Mouse (Mus musculus) heart, embryonic 15.5 days (tissue): ENCODE results near the gene Atg4b. TPM values are rescaled to one million over a fixed set of nuclear protein-coding genes. Genes with fewer than 3 reads are reported as not detected.
A peak's percentile ranks its signal among the peaks of the same experiment; 100 is the strongest.

ENCODE experiments used
- ATAC-seq: fragments of 200-750 bp; cut with Nextera tagmentation; replicated peaks from 2 replicates; pipeline ENCODE4 v1.8.0; 2017; ENCODE audit warnings: low read depth, moderate TSS enrichment; ENCODE audit not compliant: insufficient number of reproducible peaks, insufficient read depth, low FRiP score
- H3K27ac ChIP-seq: fragments of 300-500 bp; sonication (generic); 2 replicates; pipeline ENCODE4 v1.5.1; 2015; ENCODE audit warnings: mild to moderate bottlenecking, inconsistent platforms
- H3K27me3 ChIP-seq: fragments of 300-500 bp; sonication (generic); 2 replicates; pipeline ENCODE4 v1.6.1; 2015; ENCODE audit warnings: inconsistent platforms
- H3K36me3 ChIP-seq: fragments of 300-500 bp; sonication (generic); 2 replicates; pipeline ENCODE4 v1.6.1; 2015; ENCODE audit warnings: mild to moderate bottlenecking, inconsistent platforms
- H3K4me1 ChIP-seq: fragments of 300-500 bp; sonication (generic); replicated peaks from 2 replicates; pipeline ENCODE4 v1.6.1; 2015; ENCODE audit warnings: inconsistent platforms
- H3K4me2 ChIP-seq: fragments of 300-500 bp; sonication (generic); 2 replicates; pipeline ENCODE4 v1.6.1; 2015; ENCODE audit warnings: inconsistent platforms, mild to moderate bottlenecking, moderate library complexity
- H3K4me3 ChIP-seq: fragments of 300-500 bp; sonication (generic); 2 replicates; pipeline ENCODE4 v1.5.1; 2015; ENCODE audit warnings: mild to moderate bottlenecking, inconsistent platforms
- H3K9ac ChIP-seq: fragments of 300-500 bp; sonication (generic); 2 replicates; pipeline ENCODE4 v1.6.1; 2015; ENCODE audit warnings: mild to moderate bottlenecking, inconsistent platforms
- H3K9me3 ChIP-seq: fragments of 300-500 bp; sonication (generic); replicated peaks from 2 replicates; pipeline ENCODE4 v1.6.1; 2016; ENCODE audit warnings: inconsistent platforms
- WGBS: fragments of 180-500 bp; shearing (Covaris S2); methylation state at CpG from one replicate; pipeline ENCODE4 v1.1.7; 2015; ENCODE audit warnings: mixed read lengths; 5-methylcytosine and 5-hydroxymethylcytosine counted together
- polyA plus RNA-seq: library from polyadenylated mRNA; unstranded; fragments of >200 nt; fragmentation: Nextera tagmentation; extraction: Ambion mirVana; gene quantifications from 2 replicates; pipeline ENCODE4 v1.2.1, GENCODE M21; 2015

Atg4b gene
- polyA plus RNA-seq, 1 experiment from 2014 or later = 56.1 TPM

DNA sequence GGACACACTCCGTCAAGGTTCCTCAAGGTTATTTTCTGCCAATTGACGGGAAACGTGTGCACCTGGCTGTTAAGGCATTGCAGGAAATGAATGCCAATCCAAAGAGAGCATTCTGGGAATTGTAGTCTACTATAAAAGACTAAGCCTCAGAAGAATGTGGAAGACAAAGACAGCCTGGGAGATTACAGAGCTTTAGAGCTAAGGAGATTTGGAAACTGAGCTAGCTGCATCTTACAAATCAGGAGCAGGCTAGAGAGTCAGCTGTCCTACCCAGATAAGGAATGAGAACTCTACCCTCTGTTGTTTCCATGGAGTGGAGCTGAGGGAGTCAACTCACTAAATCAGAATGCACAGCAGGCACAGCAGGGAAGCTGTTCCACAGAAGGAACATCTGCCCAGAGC is 19.4 kb upstream of the Atg4b start:
- Histone ChIP-seq H3K27ac (0 out of 2 replicates have a peak overlapping the region, but pooled peaks have one; percentile 24), H3K4me1 (peaks cover 10% of the 10 kb centered on the region), H3K4me2 (peak overlapping the region; percentile 38), H3K27me3 (no peaks in the 10 kb centered on the region), H3K36me3 (no peaks in the 10 kb centered on the region), H3K9me3 (no peaks in the 10 kb centered on the region), H3K4me3 (no peak overlapping the region), H3K9ac (no peak overlapping the region)
- no peak; the same call in 1 of the 2 replicates for ATAC-seq
- 23% methylated on average over 3 of the region's 3 CpGs for WGBS

DNA sequence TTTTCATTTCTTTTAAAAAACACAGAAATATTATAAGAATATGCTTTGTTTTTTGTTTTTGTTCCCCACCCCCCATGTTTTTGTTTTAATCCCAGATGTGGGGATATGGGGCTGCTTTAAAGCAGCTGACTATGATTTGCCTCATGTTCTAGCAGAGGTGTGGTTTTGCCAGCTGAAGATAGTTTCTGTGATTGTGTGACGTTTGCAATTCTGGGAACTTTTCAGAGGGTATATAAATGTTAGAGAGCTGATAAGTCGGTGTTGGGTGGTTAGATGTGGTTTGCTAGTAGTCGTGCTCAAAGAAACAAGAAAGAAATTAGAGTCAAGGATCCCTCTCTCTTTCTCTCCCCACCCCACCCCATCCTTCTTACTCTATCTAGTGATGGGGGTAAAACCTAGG is 15.4 kb upstream of the Atg4b start:
- Histone ChIP-seq H3K9me3 (no peaks in the 10 kb centered on the region), H3K4me2 (no peak overlapping the region), H3K4me1 (peaks cover 9% of the 10 kb centered on the region), H3K36me3 (no peaks in the 10 kb centered on the region), H3K27ac (no peak overlapping the region), H3K9ac (no peak overlapping the region), H3K27me3 (no peaks in the 10 kb centered on the region), H3K4me3 (no peak overlapping the region)
- no peak for ATAC-seq
- WGBS = 82% methylated on average over 3 of the region's 3 CpGs

DNA sequence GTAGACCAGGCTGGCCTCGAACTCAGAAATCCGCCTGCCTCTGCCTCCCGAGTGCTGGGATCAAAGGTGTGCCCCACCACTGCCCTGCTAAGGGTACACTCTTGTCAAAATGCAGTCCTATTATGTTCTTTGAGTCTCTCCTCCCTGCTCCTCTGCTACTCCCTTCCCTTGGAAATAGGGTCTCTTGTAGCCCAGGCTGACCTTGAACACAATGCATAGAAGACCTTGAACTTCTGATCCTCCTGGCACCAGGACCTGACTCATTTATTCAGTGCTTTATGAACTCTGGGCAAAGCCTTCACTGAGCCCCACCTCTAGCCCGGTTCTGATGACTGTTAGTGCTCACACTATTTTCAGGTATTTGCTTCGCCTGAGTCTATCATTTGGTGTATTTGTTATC is 13.6 kb upstream of the Atg4b start:
- H3K4me2 ChIP-seq = no peak overlapping the region
- peaks cover 15% of the 10 kb centered on the region for H3K4me1 ChIP-seq
- WGBS = 94% methylated on average over 5 of the region's 5 CpGs

DNA sequence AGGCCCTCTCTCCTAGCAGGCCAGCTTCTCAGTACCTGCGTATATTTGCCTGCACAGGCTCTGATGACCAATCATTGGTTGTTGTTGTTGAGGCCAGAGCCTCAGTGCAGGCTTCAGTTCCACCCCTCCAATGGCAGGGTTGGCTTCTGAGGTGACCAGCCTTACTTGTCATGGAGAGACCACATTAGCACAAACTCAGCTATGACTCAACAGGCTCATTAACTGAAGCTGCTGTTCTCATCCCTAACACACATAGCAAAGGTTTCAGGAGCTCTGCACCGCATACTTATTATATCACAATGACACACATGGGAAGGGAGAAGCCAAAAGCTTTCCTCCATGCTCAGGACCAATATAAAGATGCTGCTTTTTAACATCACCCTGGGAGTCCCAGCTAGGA is 10.6 kb upstream of the Atg4b start:
- ATAC-seq = no peak
- H3K27ac ChIP-seq = no peak overlapping the region
- whole genome bisulfite sequencing = 86% methylated on average over 2 of the region's 2 CpGs
- H3K4me1 ChIP-seq = peaks cover 15% of the 10 kb centered on the region
- H3K27me3 ChIP-seq = no peaks in the 10 kb centered on the region
- H3K36me3 ChIP-seq = no peaks in the 10 kb centered on the region
- no peak overlapping the region for H3K4me3 ChIP-seq
- no peak overlapping the region for H3K4me2 ChIP-seq
- H3K9ac ChIP-seq = no peak overlapping the region
- no peaks in the 10 kb centered on the region for H3K9me3 ChIP-seq

More for the DNA sequence above, 13.6 kb upstream of the Atg4b start:
- Histone ChIP-seq H3K9ac (no peak overlapping the region), H3K27me3 (no peaks in the 10 kb centered on the region), H3K27ac (no peak overlapping the region), H3K9me3 (no peaks in the 10 kb centered on the region), H3K36me3 (no peaks in the 10 kb centered on the region), H3K4me3 (no peak overlapping the region)
- 0 out of 2 replicates have a peak, but pooled peaks have one; percentile 14 for ATAC-seq

DNA sequence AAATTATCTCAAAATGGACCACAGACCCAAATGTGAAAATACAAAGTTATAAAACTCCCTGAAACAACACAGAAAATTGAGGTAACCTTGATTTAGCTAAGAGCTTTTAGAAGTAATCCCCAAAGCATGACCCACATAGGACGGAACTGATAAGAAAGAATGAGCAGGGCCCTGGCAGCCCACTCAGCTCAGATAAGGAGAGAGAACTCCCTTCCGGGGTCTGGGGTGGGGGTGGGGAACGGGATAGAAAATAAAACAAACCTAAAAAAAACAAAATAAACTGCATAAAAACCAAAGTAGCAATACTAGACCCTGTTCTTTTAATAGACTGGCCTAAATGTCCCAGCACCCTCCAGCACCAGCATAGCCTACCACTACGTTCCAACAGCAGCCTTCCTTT is 9.3 kb upstream of the Atg4b start:
- peak overlapping the region; percentile 52 for H3K27ac ChIP-seq
- H3K27me3 ChIP-seq = no peaks in the 10 kb centered on the region
- no peaks in the 10 kb centered on the region for H3K36me3 ChIP-seq
- H3K4me2 ChIP-seq = peak overlapping the region; percentile 33; the same call in 1 of the 2 replicates
- WGBS = 18% methylated on average over 4 of the region's 4 CpGs
- no peak; the same call in 1 of the 2 replicates for ATAC-seq
- 0 out of 2 replicates have a peak overlapping the region, but pooled peaks have one; percentile 10 for H3K4me3 ChIP-seq
- peaks cover 20% of the 10 kb centered on the region for H3K4me1 ChIP-seq
- H3K9me3 ChIP-seq = no peaks in the 10 kb centered on the region
- H3K9ac ChIP-seq = no peak overlapping the region

DNA sequence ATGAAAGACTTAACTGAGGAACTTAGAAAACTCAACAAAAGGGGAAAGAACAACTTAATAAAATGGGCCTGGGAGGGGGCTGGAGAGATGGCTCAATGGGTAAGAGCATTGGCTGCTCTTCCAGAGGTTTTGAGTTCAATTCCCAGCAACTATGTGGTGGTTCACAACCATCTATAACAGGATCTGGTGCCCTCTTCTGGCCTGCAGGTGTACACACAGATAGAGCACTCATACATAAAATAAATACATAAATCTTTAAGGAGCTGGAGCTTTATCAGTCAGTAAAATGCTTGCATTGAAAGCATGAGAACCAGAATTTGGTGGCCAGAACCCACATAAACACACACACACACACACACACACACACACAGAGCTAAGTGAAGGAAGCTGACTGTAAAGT is 8.4 kb upstream of the Atg4b start:
- ATAC-seq = no peak
- Histone ChIP-seq H3K4me2 (no peak overlapping the region), H3K27ac (peak overlapping the region; percentile 52; the same call in 1 of the 2 replicates), H3K27me3 (no peaks in the 10 kb centered on the region), H3K9ac (no peak overlapping the region), H3K4me1 (peaks cover 20% of the 10 kb centered on the region), H3K36me3 (no peaks in the 10 kb centered on the region), H3K4me3 (no peak overlapping the region), H3K9me3 (no peaks in the 10 kb centered on the region)

DNA sequence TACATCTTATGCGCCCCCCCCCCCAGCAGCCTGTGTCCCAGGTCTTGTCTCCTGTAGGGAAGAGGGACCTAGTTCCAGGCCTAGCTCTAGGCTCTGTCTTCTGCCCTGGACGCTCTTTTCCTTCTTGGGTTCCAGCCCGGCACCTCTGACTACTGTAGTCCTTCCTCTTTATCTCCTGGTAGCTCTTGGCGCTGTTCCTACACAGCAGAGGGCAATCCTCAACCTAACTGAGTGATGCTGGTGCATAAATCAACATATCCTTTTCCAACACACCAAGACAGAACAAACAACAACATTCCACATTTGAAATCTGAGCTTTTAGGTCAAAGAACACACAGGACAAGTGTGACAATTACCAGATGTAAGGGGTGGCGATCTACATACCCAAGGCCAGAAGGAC is 5.1 kb upstream of the Atg4b start:
- Histone ChIP-seq H3K36me3 (peaks cover 18% of the 10 kb centered on the region; the same call in 1 of the 2 replicates), H3K27me3 (no peaks in the 10 kb centered on the region), H3K4me1 (peaks cover 18% of the 10 kb centered on the region), H3K4me2 (no peak overlapping the region), H3K9me3 (no peaks in the 10 kb centered on the region), H3K4me3 (no peak overlapping the region), H3K9ac (no peak overlapping the region), H3K27ac (no peak overlapping the region)
- 61% methylated on average over 5 of the region's 5 CpGs for WGBS
- no peak for ATAC-seq

DNA sequence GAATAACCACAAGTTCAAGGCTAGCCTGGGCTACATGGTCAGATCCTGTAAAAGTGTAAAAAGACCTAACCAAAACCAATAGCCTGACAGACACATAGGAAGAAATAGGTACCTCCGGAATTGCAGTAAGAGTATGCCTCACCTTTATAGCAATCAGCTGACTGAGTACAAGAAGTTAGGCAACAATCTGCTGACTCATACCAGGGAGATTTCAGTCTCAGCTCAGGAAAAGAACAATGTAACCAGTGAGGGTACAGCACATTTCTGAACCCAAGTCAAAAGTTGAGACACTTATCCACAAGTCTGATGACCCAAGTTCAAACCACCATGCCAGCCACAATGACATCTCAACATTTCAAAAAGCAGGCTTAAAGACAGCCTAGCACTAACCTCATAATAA is 2.8 kb upstream of the Atg4b start:
- no peaks in the 10 kb centered on the region for H3K27me3 ChIP-seq
- H3K4me1 ChIP-seq = peaks cover 12% of the 10 kb centered on the region
- peaks cover 18% of the 10 kb centered on the region; the same call in 1 of the 2 replicates for H3K36me3 ChIP-seq
- H3K4me2 ChIP-seq = no peak overlapping the region
- H3K27ac ChIP-seq = no peak overlapping the region
- no peak overlapping the region for H3K9ac ChIP-seq
- H3K4me3 ChIP-seq = no peak overlapping the region
- no peaks in the 10 kb centered on the region for H3K9me3 ChIP-seq
- ATAC-seq = no peak
- WGBS = 91% methylated on average over 1 of the region's 1 CpGs

DNA sequence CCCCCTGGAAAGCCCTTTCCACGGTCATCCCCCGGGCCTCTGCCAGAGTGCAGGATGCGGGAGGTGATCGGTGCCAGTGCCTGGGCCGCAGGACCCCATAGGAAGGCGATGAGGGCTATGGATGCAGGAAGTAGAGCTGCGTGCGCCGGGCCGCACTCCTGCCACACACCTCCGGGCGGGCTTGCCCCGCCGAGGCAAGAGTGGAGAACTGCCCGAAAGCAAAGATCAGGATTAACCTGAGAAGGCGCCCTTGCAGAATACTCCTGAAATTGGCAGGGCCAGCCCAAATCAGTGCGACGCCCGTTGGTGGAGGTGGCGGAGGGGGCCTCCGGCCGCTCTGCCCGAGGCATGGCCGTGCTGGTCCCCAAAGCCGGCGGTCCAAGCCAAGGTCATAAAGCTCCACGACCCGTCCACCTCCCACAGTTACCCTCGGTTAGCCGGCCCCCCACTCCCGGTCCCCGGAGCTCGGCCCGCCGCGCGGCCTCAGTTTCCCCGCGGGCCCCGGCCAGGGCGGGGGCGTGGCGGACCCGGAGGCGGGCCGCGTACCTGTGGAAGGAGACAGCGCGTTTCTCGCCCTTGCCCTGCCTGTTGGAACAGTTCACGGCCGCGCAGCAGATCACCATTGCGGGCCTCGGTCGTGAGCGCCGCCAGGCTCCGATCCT is 2.7 kb downstream of the Atg4b start:
- ATAC-seq = peak; percentile 29
- under 1% methylated on average over 59 of the region's 59 CpGs for WGBS
- H3K9me3 ChIP-seq = no peaks in the 10 kb centered on the region

DNA sequence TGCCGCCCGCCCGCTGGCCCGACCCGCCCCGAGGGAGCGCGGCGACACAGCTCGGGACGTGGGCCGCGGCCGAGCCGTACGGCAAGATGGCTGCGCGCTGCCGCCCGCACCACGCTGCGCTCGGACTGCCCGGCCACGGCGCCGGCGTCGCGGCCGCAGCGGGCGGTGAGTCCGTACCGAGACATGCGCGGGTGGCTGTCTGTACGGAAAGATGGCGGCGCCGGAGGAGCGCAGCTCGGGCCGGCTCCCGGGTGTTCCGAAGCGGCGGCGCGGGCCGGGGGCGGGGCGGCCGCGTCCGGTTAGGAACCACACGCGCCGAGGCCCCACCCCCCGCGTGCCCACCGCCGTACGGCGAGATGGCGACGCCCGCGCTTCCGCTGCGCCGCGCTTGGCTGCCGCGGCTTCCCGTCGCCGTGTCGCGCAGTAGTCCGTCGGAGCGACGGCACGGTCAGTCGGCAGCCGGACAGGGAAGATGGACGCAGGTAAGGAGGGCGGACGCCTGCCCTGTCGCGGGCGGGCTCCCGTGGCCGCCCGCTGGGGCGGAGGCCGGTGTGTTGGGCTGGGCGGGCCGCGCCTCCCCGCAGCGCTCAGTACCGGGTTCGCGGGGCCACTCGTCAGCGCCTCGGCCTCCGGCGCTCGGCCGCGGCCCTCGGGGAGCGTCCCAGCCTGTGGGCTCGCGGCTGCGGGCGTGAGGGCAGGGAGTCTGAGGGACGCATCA is 3.4 kb downstream of the Atg4b start, which contains the start of gene Thap4:
Thap4 (minus strand) TSS at position 292 of the 718 bp plus-strand sequence.
- H3K4me3 ChIP-seq = peak within 1 kb of the TSS; percentile 98
- no peaks in the 10 kb centered on the region for H3K9me3 ChIP-seq
- H3K4me1 ChIP-seq = peaks cover 22% of the 10 kb centered on the region
- peak within 1 kb of the TSS; percentile 93 for H3K4me2 ChIP-seq
- peak within 1 kb of the TSS; percentile 88 for H3K27ac ChIP-seq
- under 1% methylated on average over 121 of the region's 121 CpGs for WGBS
- H3K36me3 ChIP-seq = peaks cover 5% of the 10 kb centered on the region; the same call in 1 of the 2 replicates
- H3K9ac ChIP-seq = peak within 1 kb of the TSS; percentile 96
- ATAC-seq = peak; percentile 92
- no peaks in the 10 kb centered on the region for H3K27me3 ChIP-seq

More for the DNA sequence above, 2.7 kb downstream of the Atg4b start:
- Histone ChIP-seq H3K4me1 (peaks cover 22% of the 10 kb centered on the region), H3K9ac (peak overlapping the region; percentile 96), H3K27ac (peak overlapping the region; percentile 88), H3K4me3 (peak overlapping the region; percentile 98), H3K27me3 (no peaks in the 10 kb centered on the region), H3K4me2 (peak overlapping the region; percentile 93), H3K36me3 (peaks cover 12% of the 10 kb centered on the region; the same call in 1 of the 2 replicates)

DNA sequence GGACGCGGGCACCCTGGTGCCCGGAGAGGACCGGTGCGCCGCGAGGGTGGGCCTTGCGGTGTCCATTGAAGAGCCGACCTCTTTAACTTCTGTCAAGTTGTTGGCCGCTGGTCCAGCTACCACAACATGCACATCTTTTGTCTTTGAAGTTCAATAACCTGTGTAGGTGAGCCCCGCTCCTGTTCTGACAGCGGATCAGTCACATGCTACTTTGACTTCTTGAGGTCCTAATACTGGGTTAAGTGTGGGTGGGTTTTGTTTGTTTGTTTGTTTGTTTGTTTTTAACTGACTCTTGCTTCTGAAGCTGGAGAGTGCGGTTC is 4.0 kb downstream of the Atg4b start:
- Histone ChIP-seq H3K4me2 (peak overlapping the region; percentile 93), H3K9ac (peak overlapping the region; percentile 96), H3K9me3 (no peaks in the 10 kb centered on the region), H3K27me3 (no peaks in the 10 kb centered on the region), H3K4me3 (peak overlapping the region; percentile 98), H3K4me1 (peaks cover 22% of the 10 kb centered on the region), H3K36me3 (no peaks in the 10 kb centered on the region), H3K27ac (peak overlapping the region; percentile 88)
- no peak for ATAC-seq
- WGBS = under 1% methylated on average over 13 of the region's 13 CpGs
